Mouse (Mus musculus) left cerebral cortex, postnatal 25 days (tissue): ENCODE measurements around the gene Phldb2. TPM values are rescaled to one million over a fixed set of nuclear protein-coding genes. Genes with fewer than 3 reads are reported as not detected.
A peak's percentile ranks its signal among the peaks of the same experiment; 100 is the strongest.

ENCODE experiments used
- DNase-seq, 2 experiments: peaks; one replicate each; pipeline ENCODE4 v3.0.0; 2022; ENCODE audit warnings: low spot score in 2 of 2, mixed read lengths in 1 of 2
- intact Hi-C: fragments of 180-260 bp; cut with DNase I; formaldehyde crosslinking; loops from one replicate; pipeline ENCODE4 v1.15.1; 2025
- total RNA-seq, 2 experiments: library from RNA; stranded (reverse); gene quantifications; 2 replicates each; pipeline ENCODE4 v1.2.3; 2021

The Phldb2 gene
- total RNA-seq, 2 experiments from 2014 or later = 8.0 to 8.2 TPM

GRCm38 (mm10) chr16:45816670-45817069 lies 136.7 kb downstream of the Phldb2 start:
- intact Hi-C loops = loop anchor here (2.0 to 10.0 kb wide), 2 partner anchors 60 to 132 kb away; no protein-coding TSS in a partner anchor
- peak; percentile 26 to 68 for DNase-seq

GRCm38 (mm10) chr16:45814611-45815010 lies 138.8 kb downstream of the Phldb2 start:
- intact Hi-C loops = loop anchor here (5.0 to 10.0 kb wide), 2 partner anchors 47 to 130 kb away; no protein-coding TSS in a partner anchor

GRCm38 (mm10) chr16:45811788-45812187 lies 141.6 kb downstream of the Phldb2 start:
- DNase-seq = no peak
- intact Hi-C loops = loop anchor here (2.0 to 10.0 kb wide), 3 partner anchors 17 to 127 kb away; no protein-coding TSS in a partner anchor

More at GRCm38 (mm10) chr16:45814611-45815010, 138.8 kb downstream of the Phldb2 start:
- no peak for DNase-seq

GRCm38 (mm10) chr16:45810829-45811326 lies 142.5 kb downstream of the Phldb2 start:
- intact Hi-C loops = loop anchor here (2.0 to 10.0 kb wide), 3 partner anchors 16 to 126 kb away; no protein-coding TSS in a partner anchor
- DNase-seq = peak in 1 of 2 experiments; percentile 94

GRCm38 (mm10) chr16:45810155-45810554 lies 143.2 kb downstream of the Phldb2 start:
- DNase-seq = no peak
- intact Hi-C loops = loop anchor here (2.0 to 10.0 kb wide), 3 partner anchors 15 to 125 kb away; no protein-coding TSS in a partner anchor

DNA sequence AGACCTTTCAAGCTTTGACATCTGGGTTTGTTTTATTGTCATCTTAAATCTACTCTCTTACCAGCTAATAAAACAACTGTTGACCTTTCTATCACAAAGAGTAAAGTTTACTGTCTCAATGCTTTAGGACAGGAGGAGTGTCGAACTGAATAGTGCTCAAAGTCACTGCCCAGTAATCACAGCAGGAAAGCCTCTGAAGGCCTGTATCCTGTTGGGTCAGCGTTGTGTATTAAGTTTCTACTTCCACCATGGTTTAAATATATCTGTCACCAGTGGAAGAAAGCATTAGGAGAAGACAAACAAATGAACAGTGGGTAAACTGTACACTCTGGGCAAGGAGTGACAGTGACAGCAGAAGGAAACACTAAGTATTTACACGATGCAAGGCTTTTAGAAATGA lies 148.7 kb downstream of the Phldb2 start:
- intact Hi-C loops = no loop called here
- no peak for DNase-seq

DNA sequence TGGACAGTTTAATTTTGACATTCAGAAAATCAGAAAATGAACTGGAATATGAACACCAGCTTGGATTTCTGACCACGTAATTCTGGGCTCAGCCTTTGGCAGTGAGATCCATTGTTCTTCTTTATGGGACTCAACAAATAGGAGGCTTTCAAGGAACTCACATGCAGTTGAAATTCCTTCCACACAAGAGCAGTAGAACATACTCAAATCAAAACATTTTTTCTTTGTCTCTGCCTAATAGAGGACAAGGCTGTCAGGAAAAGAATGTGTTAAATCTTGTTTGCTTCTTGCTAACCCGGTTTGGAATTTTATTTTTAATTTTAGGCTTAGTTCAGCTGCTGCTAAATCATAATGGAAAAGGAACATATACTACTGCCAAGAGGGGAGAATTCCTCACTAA lies 153.0 kb downstream of the Phldb2 start:
- intact Hi-C loops = no loop called here

GRCm38 (mm10) chr16:45799150-45799549 lies 154.2 kb downstream of the Phldb2 start:
- intact Hi-C loops = no loop called here

More for the DNA sequence above, 153.0 kb downstream of the Phldb2 start:
- DNase-seq = no peak

GRCm38 (mm10) chr16:45798591-45798990 lies 154.8 kb downstream of the Phldb2 start:
- intact Hi-C loops = no loop called here
- peak in 1 of 2 experiments; percentile 39 for DNase-seq

More at GRCm38 (mm10) chr16:45799150-45799549, 154.2 kb downstream of the Phldb2 start:
- no peak for DNase-seq

DNA sequence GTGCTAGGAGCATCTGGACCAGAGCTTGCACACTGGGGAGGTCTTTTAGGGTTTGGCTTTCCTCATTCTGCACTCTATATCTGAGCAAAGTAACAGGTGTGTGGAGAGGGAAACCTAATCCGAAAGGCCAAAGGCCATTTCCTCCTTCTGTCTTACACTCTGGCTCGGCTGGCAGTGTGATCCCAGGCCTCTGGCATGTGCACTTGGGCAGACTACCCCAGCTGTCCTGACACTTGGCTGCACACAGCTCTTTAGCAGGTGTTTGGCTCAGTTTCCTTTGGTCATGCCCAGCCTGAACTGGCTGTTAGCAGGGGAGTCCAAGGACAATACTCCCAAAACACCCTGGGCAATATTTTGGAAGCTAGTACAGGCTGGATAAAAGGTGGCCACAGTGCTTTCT lies 156.6 kb downstream of the Phldb2 start:
- DNase-seq = no peak
- intact Hi-C loops = no loop called here

- intact Hi-C loops = loop anchor here (2.0 kb wide), 1 partner anchor 16 kb away; no protein-coding TSS in a partner anchor
- peak in 1 of 2 experiments; percentile 67 for DNase-seq
Measured at GRCm38 (mm10) chr16:45795188-45795693, 158.2 kb downstream of the Phldb2 start.

DNA sequence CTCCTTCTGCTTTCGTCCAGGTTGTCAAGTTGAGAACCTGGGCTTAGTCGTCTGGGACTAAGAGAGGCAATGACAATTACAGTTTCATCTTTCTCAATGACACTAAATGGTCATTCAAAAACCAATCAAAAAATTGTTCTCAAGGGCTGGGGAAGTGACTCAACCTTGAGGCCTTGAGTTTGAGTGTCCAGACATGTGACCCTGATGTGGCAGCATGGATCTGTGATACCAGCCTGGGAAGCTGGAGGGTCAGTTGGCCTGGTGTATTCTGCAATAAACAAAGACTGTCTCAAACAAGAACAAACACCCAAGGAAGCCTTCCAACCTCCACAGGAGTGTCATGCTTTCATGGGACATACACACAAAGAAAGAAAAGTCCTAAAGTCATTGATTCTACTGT lies 160.6 kb downstream of the Phldb2 start:
- intact Hi-C loops = no loop called here
- no peak for DNase-seq

GRCm38 (mm10) chr16:45791286-45791685 lies 162.1 kb downstream of the Phldb2 start:
- intact Hi-C loops = no loop called here
- no peak for DNase-seq

- no peak for DNase-seq
- intact Hi-C loops = no loop called here
Measured at GRCm38 (mm10) chr16:45789311-45789710, 164.1 kb downstream of the Phldb2 start.

- intact Hi-C loops = no loop called here
Measured at GRCm38 (mm10) chr16:45787650-45788049, 165.7 kb downstream of the Phldb2 start.

DNA sequence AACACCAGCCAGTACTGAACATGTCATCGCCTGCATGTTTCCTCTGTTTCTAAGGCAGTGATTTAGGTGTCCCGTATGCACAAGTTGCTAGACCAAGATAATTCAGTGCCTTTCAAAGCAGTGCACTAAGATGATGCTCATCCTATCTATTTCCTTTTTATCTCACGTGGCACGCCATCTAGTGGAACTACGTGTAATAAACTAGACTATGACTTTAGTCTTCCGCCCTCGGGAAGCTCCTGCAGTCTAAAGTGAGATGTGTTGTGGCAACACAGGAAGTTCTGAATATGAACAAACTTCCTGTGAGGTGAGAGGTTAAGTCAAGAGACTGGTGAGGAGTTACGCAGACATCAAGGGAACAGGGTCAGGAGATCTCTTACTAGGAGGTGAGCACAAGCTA lies 166.8 kb downstream of the Phldb2 start:
- intact Hi-C loops = no loop called here
- no peak for DNase-seq

More at GRCm38 (mm10) chr16:45787650-45788049, 165.7 kb downstream of the Phldb2 start:
- no peak for DNase-seq

DNA sequence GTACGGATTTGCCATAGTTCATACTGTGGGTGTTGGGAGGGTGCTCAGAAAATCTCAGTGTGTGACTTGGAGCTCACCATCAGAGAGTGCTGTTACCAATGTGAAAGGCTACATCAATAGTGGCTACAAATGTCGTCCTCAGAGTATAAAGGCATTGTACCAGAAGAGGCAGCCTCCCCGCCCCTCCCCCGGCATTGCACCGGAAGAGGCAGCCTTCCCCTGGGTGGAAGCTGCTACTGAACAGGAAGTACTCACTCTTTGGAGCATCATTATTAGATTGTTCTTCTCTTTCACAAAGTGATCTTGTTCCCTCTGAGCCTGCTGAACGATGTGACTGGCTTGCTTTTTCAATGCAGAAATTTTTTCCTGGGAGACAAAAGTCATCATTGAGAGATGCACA lies 173.4 kb downstream of the Phldb2 start:
- no peak for DNase-seq
- intact Hi-C loops = no loop called here

DNA sequence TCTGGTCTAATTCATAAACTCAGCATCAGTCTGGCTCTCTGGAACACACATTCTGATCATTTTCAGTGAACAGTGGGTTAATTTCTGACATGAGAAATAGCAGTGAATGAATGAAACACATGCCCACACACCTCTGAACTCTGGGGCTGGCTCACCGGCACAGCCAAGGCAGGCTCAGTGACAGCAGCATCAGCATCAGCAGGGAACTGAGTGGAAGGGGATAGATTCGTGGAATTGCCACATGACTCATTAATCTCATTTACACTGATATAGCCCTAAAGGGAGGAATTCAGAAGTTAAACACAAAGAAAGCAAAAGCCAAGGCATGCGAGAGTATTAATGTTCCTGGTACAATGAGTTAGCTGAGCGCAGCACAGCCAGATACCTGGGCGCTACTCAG lies 178.6 kb downstream of the Phldb2 start:
- intact Hi-C loops = no loop called here
- DNase-seq = no peak

- intact Hi-C loops = no loop called here
- no peak for DNase-seq
Measured at GRCm38 (mm10) chr16:45770914-45771313, 182.5 kb downstream of the Phldb2 start.

- intact Hi-C loops = loop anchor here (5.0 kb wide), 1 partner anchor 44 kb away; no protein-coding TSS in a partner anchor
- DNase-seq = no peak
Measured at GRCm38 (mm10) chr16:45767853-45768640, 185.4 kb downstream of the Phldb2 start.
